Mouse (Mus musculus) testis, postnatal 14 days (tissue): ENCODE results near the gene Olfr430.
"Not testable (repeated sequence)": the region's sequence is repeated elsewhere in the genome, so short reads cannot be mapped to it uniquely, and the experiment has no call there.

Source experiments
- DNase-seq: peaks from one replicate; pipeline ENCODE4 v3.0.0; 2021; ENCODE audit warnings: low spot score

Olfr430 gene

DNA sequence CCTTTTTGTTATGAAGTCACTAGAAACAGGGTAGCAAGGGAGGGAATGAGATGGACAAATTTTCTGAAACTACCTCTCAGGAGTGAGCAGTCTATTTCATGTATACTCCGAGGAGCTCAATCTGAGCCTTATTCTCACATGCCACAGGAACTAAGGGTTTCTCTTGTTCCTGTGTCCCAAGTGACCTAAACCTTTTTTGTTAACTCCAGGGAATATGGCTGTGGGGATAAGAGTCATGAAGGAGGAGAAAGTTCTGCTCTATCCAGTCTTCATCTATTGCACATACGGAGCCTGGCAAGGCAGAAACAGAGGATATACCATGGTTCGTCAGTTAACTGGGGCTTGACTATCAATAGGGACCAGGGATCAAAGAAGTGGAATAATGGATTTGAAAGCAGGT, at the start of gene Olfr430:
TSS of gene Olfr430 (plus strand) at position 301 of the 400 bp plus-strand sequence.
- DNase-seq: no peak

GRCm38 (mm10) chr1:174031698-174032097, 34.7 kb upstream of the Olfr430 start, which contains the start of gene Ifi205:
Gene Ifi205, minus strand, starts transcription at chr1:174031810.
- DNase-seq: no peak

DNA sequence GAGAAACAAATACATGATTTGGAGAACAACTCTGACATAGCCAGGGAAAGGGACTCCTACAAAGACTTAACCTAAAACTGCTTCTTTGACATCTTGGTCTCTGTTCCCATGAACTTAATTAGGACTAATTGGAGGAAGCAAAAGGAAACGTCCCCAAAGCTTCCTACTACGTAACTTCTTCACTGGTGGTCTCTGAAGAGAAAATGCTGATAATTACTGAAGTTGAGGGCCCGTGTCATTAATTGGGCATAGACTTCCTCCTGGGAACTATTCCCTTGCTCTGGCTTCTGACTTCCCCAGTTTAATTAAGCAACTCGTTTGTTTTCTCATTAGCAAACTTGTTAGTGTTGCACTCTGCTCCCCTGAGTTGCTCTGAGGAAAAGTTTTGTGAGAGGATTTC, 30.6 kb upstream of the Olfr430 start:
- no peak for DNase-seq

GRCm38 (mm10) chr1:174038480-174038879, 27.9 kb upstream of the Olfr430 start:
- DNase-seq: no peak

DNA sequence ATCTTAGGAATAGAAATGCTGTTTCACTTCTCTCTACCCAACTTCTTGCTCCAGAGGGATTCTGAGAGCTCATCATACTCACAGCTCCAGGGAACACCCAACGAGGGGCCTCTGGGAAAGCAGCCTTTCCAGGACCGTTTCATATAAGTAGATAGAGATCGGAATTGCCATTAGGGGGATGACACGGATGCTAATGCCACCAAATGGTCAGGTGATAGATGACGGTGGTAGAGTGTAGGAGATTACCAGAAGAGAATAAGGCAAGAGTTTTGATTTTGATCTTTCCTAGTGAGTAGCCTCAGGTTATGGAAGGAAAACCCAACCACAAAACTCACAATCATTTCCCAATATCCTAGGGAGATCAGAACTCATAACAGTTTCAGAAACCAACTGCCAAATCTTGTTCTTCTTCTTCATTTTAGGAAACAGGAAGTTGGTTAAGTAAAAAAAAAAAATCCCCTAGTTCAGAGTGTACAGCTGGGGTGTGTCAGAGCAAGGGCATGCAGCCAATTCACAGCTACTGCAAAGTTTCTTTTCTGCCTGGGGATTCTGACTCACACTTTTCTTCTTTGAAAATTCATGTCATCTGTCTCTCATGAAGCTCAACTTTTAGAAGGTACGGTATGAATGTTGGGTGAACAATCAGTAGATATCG, 25.8 kb upstream of the Olfr430 start, which contains the start of gene Olfr433:
TSS of gene Olfr433 (plus strand) at position 183 of the 655 bp plus-strand sequence.
- DNase-seq: no peak

DNA sequence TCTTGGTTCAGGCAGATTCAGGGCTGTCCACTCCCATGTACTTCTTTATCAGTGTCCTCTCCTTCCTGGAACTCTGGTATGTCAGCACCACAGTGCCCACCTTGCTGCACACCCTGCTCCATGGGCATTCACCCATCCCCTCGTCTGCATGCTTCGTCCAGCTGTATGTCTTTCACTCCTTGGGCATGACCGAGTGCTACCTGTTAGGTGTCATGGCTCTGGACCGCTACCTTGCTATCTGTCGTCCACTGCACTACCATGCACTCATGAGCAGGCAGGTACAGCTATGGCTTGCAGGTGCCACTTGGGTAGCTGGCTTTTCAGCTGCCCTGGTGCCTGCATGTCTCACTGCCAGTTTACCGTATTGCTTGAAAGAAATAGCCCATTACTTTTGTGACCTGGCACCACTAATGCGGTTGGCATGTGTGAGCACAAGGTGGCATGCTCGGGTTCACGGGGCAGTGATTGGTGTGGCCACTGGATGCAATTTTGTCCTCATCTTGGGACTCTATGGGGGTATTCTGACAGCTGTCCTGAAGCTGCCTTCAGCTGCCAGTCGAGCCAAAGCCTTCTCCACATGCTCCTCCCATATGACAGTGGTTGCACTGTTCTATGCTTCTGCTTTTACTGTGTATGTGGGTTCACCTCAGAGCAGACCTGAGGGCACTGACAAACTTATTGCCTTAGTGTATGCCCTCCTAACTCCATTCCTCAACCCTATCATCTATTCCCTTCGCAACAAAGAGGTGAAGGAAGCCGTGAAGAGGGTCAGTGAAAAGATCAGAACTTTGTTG, 24.1 kb upstream of the Olfr430 start:
- not testable (repeated sequence) for DNase-seq

- no peak for DNase-seq
Measured at GRCm38 (mm10) chr1:174044431-174044830, 22.0 kb upstream of the Olfr430 start.

GRCm38 (mm10) chr1:174048227-174048626, 18.2 kb upstream of the Olfr430 start:
- DNase-seq: not testable (repeated sequence)

GRCm38 (mm10) chr1:174048893-174049292, 17.5 kb upstream of the Olfr430 start, which contains the start of gene Olfr432:
Gene Olfr432, plus strand, starts transcription at chr1:174049205.
- DNase-seq: no peak

GRCm38 (mm10) chr1:174049357-174049756, 17.0 kb upstream of the Olfr430 start:
- DNase-seq: not testable (repeated sequence)

GRCm38 (mm10) chr1:174050532-174050931, 15.9 kb upstream of the Olfr430 start:
- DNase-seq: no peak

- DNase-seq: no peak
Measured at GRCm38 (mm10) chr1:174051515-174051914, 14.9 kb upstream of the Olfr430 start.

- no peak for DNase-seq
Measured at GRCm38 (mm10) chr1:174051931-174052536, 14.4 kb upstream of the Olfr430 start.

- no peak for DNase-seq
Measured at GRCm38 (mm10) chr1:174052981-174053380, 13.4 kb upstream of the Olfr430 start.

GRCm38 (mm10) chr1:174055248-174055647, 11.2 kb upstream of the Olfr430 start:
- DNase-seq: no peak

DNA sequence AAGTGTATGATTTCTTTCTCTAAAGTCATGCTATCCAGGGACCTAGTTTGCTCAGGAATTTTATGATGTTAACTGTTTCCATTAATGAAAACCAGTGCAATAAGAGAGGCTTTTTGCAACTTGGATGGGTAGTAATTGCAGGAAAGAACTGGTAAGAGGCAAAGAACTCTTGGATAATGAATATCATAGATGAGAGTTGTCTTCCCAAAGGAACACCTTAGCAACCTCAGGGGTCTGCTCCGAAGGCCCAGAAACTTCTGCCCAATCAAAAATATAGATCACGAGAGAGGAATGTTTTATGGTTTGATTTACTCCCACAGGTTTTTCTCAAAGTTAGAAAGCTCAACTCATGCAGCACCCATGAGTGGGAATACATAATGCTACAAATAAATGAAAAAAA, 17.6 kb downstream of the Olfr430 start, which contains the start of gene Olfr429:
TSS of gene Olfr429 (plus strand) at position 301 of the 400 bp plus-strand sequence.
- DNase-seq: no peak

DNA sequence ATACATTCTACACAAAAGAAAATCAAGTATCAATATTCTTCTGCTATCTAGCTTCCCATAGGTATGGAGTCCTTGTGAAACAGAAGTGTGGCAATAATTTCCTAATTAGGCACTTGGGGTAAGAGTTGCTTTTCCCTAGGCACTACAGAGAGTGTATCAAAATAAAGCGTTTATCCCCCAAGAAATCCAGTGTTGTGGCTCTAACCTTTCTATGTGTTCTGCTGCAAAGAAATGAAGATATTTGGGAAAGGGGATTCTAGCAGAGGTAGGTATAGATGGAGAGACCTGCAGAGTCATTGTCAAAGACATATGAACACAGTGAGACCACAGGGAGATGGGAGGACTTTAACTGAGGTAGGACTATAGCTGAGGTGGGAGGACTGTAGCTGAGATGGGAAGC, 30.2 kb downstream of the Olfr430 start, which contains the start of gene Olfr427:
TSS of gene Olfr427 (plus strand) at position 301 of the 400 bp plus-strand sequence.
- DNase-seq: no peak

DNA sequence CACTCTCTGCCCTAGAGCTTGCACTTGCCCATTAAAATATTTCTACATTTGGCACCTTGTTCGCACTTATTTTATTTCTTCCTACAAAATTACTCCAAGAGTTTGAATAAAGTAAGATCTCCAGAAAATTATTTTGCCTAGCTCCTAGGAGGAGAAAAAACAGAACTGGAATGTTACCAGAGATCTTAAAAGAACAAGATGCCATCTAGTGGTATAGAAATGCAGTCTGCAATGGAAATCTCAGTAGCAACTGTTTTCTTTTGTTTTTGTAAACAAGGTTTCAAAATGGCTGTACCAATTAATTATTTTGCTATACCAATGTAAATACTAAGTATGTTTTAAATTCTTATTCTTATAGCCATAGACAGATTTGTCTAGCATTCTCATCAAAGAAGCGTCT, 37.3 kb downstream of the Olfr430 start:
- no peak for DNase-seq

DNA sequence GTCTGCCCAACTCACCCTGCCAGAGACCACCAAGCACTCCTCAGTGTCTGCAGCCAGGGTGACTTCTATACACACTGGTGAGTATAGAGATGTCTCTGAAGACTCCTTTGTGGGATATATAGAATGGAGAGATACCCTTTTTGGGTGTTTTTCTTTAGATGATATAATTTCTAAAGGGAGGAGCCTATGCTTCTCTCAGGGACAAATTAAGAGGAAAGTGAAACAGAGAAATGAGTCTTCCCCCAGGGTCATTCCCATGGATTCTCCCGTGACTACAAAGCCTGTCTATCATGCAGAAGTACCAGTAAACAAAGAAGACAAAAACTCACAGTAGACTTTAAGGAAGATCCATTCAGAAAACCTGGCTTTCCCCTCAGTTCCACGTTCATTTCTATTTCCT, 54.7 kb downstream of the Olfr430 start, which contains the start of gene Olfr231:
TSS of gene Olfr231 (minus strand) at position 101 of the 400 bp plus-strand sequence.
- DNase-seq: no peak
